Comparison of ENCODE assay signal across 15 mouse cellular contexts in genomic region chr9:51874348-51874747, GRCm38 (mm10).
DNase-seq lines count a peak whose midpoint lies in the region; ATAC-seq and TF ChIP-seq lines count a peak whose summit lies in the region.
"Had no signal": no experiment of that assay in that cellular context is flagged by ENCODE, and none has a peak within 500 bp of the region (broad histone marks: within the 10 kb centered on the region; RNA-seq: fewer than 3 reads in every experiment).

No protein-coding gene starts in this region.

- no peaks in the 10 kb centered on the region for H3K36me3 ChIP-seq in hindbrain, embryonic 11.5 days (ENCODE audit: control insufficient read depth, insufficient read depth, low read length)
- H3K36me3 ChIP-seq in hindbrain, embryonic 13.5 days, result no peaks in the 10 kb centered on the region
- H3K36me3 ChIP-seq in midbrain, embryonic 11.5 days (ENCODE audit: control insufficient read depth, insufficient read depth, low read length), result no peaks in the 10 kb centered on the region
- H3K36me3 ChIP-seq in midbrain, postnatal 0 days (ENCODE audit: insufficient read depth, low read length), result no peaks in the 10 kb centered on the region
- H3K36me3 ChIP-seq in embryonic facial prominence, embryonic 14.5 days (ENCODE audit: control insufficient read depth, insufficient read depth, low read length), result no peaks in the 10 kb centered on the region
- no peaks in the 10 kb centered on the region for H3K36me3 ChIP-seq in neural tube, embryonic 11.5 days (ENCODE audit: control insufficient read depth, insufficient read depth, low read length)
- H3K36me3 ChIP-seq: embryonic facial prominence, embryonic 13.5 days; forebrain, embryonic 15.5 days; hindbrain, embryonic 15.5 days; liver, embryonic 15.5 days had no signal

- no peaks in the 10 kb centered on the region for H3K4me1 ChIP-seq in hindbrain, embryonic 11.5 days (replicated peaks; ENCODE audit: control insufficient read depth, insufficient read depth, low read length)
- H3K4me1 ChIP-seq in hindbrain, embryonic 13.5 days (replicated peaks), result 0 out of 2 replicates have a peak, but pooled peaks cover 3% of the 10 kb centered on the region
- H3K4me1 ChIP-seq in midbrain, embryonic 11.5 days (ENCODE audit: control insufficient read depth, insufficient read depth, low read length), result no peaks in the 10 kb centered on the region
- no peaks in the 10 kb centered on the region for H3K4me1 ChIP-seq in midbrain, postnatal 0 days (ENCODE audit: insufficient read depth, low read length)
- no peaks in the 10 kb centered on the region for H3K4me1 ChIP-seq in embryonic facial prominence, embryonic 14.5 days (ENCODE audit: control insufficient read depth, insufficient read depth, low read length)
- H3K4me1 ChIP-seq in neural tube, embryonic 11.5 days (ENCODE audit: control insufficient read depth, insufficient read depth, low read length), result no peaks in the 10 kb centered on the region
- H3K4me1 ChIP-seq: forebrain, embryonic 15.5 days; hindbrain, embryonic 15.5 days; liver, embryonic 15.5 days had no signal

- no peak for TF ChIP-seq CTCF in midbrain, postnatal 0 days (IDR thresholded peaks at IDR 0.05)

- no peak overlapping the region for H3K4me2 ChIP-seq in hindbrain, embryonic 11.5 days (replicated peaks; ENCODE audit: low read depth, low read length)
- H3K4me2 ChIP-seq in hindbrain, embryonic 13.5 days, result no peak overlapping the region
- H3K4me2 ChIP-seq in midbrain, embryonic 11.5 days, result no peak overlapping the region
- no peak overlapping the region for H3K4me2 ChIP-seq in midbrain, postnatal 0 days (ENCODE audit: low read depth, low read length, poor library complexity, severe bottlenecking)
- no peak overlapping the region for H3K4me2 ChIP-seq in embryonic facial prominence, embryonic 14.5 days (ENCODE audit: low read depth, low read length)
- no peak overlapping the region for H3K4me2 ChIP-seq in neural tube, embryonic 11.5 days (ENCODE audit: low read depth)
- H3K4me2 ChIP-seq: embryonic facial prominence, embryonic 13.5 days; forebrain, embryonic 15.5 days; hindbrain, embryonic 15.5 days; liver, embryonic 15.5 days had no signal

- DNase-seq in hindbrain, embryonic 11.5 days (ENCODE audit: low spot score), result peak; percentile 12
- DNase-seq in midbrain, embryonic 11.5 days (ENCODE audit: low spot score, missing footprints), result peak; percentile 35
- no peak for DNase-seq in midbrain, postnatal 0 days (ENCODE audit: low spot score)
- peak; percentile 26 for DNase-seq in embryonic facial prominence, embryonic 14.5 days (ENCODE audit: low spot score)
- peak; percentile 22 for DNase-seq in neural tube, embryonic 11.5 days (ENCODE audit: low spot score)
- DNase-seq in spleen, adult 18-20 months, result no peak
- no peak for DNase-seq in spleen, postnatal 14 days (ENCODE audit: low spot score in 2 of 2)
- DNase-seq: cerebellum, adult 8-10 months; kidney, adult 2 months had no signal

- ATAC-seq in hindbrain, embryonic 11.5 days (ENCODE audit: low FRiP score), result no peak
- no peak for ATAC-seq in hindbrain, embryonic 13.5 days (ENCODE audit: low FRiP score)
- ATAC-seq in midbrain, embryonic 11.5 days (ENCODE audit: low FRiP score), result no peak
- no peak for ATAC-seq in midbrain, postnatal 0 days (ENCODE audit: low FRiP score)
- no peak for ATAC-seq in embryonic facial prominence, embryonic 14.5 days (ENCODE audit: low read depth)
- ATAC-seq in neural tube, embryonic 11.5 days (ENCODE audit: insufficient read depth, low FRiP score, low TSS enrichment), result no peak
- ATAC-seq: forebrain, embryonic 15.5 days; Patski had no signal

- no peak overlapping the region for H3K27ac ChIP-seq in hindbrain, embryonic 11.5 days (ENCODE audit: low read depth, low read length)
- no peak overlapping the region for H3K27ac ChIP-seq in hindbrain, embryonic 13.5 days
- H3K27ac ChIP-seq in midbrain, embryonic 11.5 days (ENCODE audit: low read depth, low read length), result no peak overlapping the region
- H3K27ac ChIP-seq in midbrain, postnatal 0 days (ENCODE audit: low read depth, low read length), result no peak overlapping the region
- H3K27ac ChIP-seq in embryonic facial prominence, embryonic 14.5 days (replicated peaks; ENCODE audit: low read depth, low read length), result no peak overlapping the region
- no peak overlapping the region for H3K27ac ChIP-seq in neural tube, embryonic 11.5 days (ENCODE audit: low read depth, low read length)
- H3K27ac ChIP-seq: embryonic facial prominence, embryonic 13.5 days; forebrain, embryonic 15.5 days; hindbrain, embryonic 15.5 days; liver, embryonic 15.5 days had no signal

- no peaks in the 10 kb centered on the region for H3K27me3 ChIP-seq in hindbrain, embryonic 11.5 days (ENCODE audit: control insufficient read depth, insufficient read depth, low read length)
- H3K27me3 ChIP-seq in hindbrain, embryonic 13.5 days, result no peaks in the 10 kb centered on the region
- H3K27me3 ChIP-seq in midbrain, embryonic 11.5 days (ENCODE audit: control insufficient read depth, insufficient read depth, low read length), result no peaks in the 10 kb centered on the region
- no peaks in the 10 kb centered on the region for H3K27me3 ChIP-seq in midbrain, postnatal 0 days (ENCODE audit: insufficient read depth, low read length)
- no peaks in the 10 kb centered on the region for H3K27me3 ChIP-seq in embryonic facial prominence, embryonic 14.5 days (replicated peaks; ENCODE audit: control insufficient read depth, insufficient read depth, low read length)
- H3K27me3 ChIP-seq in neural tube, embryonic 11.5 days (ENCODE audit: control insufficient read depth, insufficient read depth, low read length), result no peaks in the 10 kb centered on the region
- H3K27me3 ChIP-seq: embryonic facial prominence, embryonic 13.5 days; forebrain, embryonic 15.5 days; hindbrain, embryonic 15.5 days; liver, embryonic 15.5 days; Patski had no signal

- no peak overlapping the region for H3K9ac ChIP-seq in hindbrain, embryonic 11.5 days (ENCODE audit: low read depth, low read length)
- no peak overlapping the region for H3K9ac ChIP-seq in hindbrain, embryonic 13.5 days
- H3K9ac ChIP-seq in midbrain, embryonic 11.5 days (ENCODE audit: low read length), result no peak overlapping the region
- no peak overlapping the region for H3K9ac ChIP-seq in midbrain, postnatal 0 days (replicated peaks; ENCODE audit: low read length, poor library complexity, severe bottlenecking)
- H3K9ac ChIP-seq in embryonic facial prominence, embryonic 14.5 days (ENCODE audit: low read depth, low read length), result no peak overlapping the region
- no peak overlapping the region for H3K9ac ChIP-seq in neural tube, embryonic 11.5 days (ENCODE audit: low read length)
- H3K9ac ChIP-seq: embryonic facial prominence, embryonic 13.5 days; forebrain, embryonic 15.5 days; hindbrain, embryonic 15.5 days; liver, embryonic 15.5 days had no signal

- no peaks in the 10 kb centered on the region for H3K9me3 ChIP-seq in hindbrain, embryonic 11.5 days (ENCODE audit: control insufficient read depth, low read length)
- no peaks in the 10 kb centered on the region for H3K9me3 ChIP-seq in hindbrain, embryonic 13.5 days
- H3K9me3 ChIP-seq in midbrain, embryonic 11.5 days (ENCODE audit: control insufficient read depth, low read length), result no peaks in the 10 kb centered on the region
- no peaks in the 10 kb centered on the region for H3K9me3 ChIP-seq in midbrain, postnatal 0 days (ENCODE audit: low read length)
- H3K9me3 ChIP-seq in embryonic facial prominence, embryonic 14.5 days (ENCODE audit: control insufficient read depth, low read length), result no peaks in the 10 kb centered on the region
- no peaks in the 10 kb centered on the region for H3K9me3 ChIP-seq in neural tube, embryonic 11.5 days (ENCODE audit: control insufficient read depth, low read length)
- H3K9me3 ChIP-seq: embryonic facial prominence, embryonic 13.5 days; forebrain, embryonic 15.5 days; hindbrain, embryonic 15.5 days; liver, embryonic 15.5 days had no signal

- WGBS in hindbrain, embryonic 11.5 days, result 57% methylated on average over 4 of the region's 4 CpGs
- 58% methylated on average over 4 of the region's 4 CpGs for WGBS in hindbrain, embryonic 13.5 days
- whole genome bisulfite sequencing in midbrain, embryonic 11.5 days, result 53% methylated on average over 4 of the region's 4 CpGs
- WGBS in midbrain, postnatal 0 days, result 53% methylated on average over 4 of the region's 4 CpGs
- 22% methylated on average over 4 of the region's 4 CpGs for WGBS in embryonic facial prominence, embryonic 14.5 days
- WGBS in neural tube, embryonic 11.5 days, result 50% methylated on average over 4 of the region's 4 CpGs

- no peak overlapping the region for H3K4me3 ChIP-seq in hindbrain, embryonic 11.5 days (ENCODE audit: low read depth, low read length)
- H3K4me3 ChIP-seq in hindbrain, embryonic 13.5 days, result no peak overlapping the region
- no peak overlapping the region for H3K4me3 ChIP-seq in midbrain, embryonic 11.5 days (ENCODE audit: low read depth, low read length)
- no peak overlapping the region for H3K4me3 ChIP-seq in midbrain, postnatal 0 days (ENCODE audit: low read depth, low read length)
- no peak overlapping the region for H3K4me3 ChIP-seq in embryonic facial prominence, embryonic 14.5 days (ENCODE audit: low read depth, low read length)
- no peak overlapping the region for H3K4me3 ChIP-seq in neural tube, embryonic 11.5 days (ENCODE audit: low read depth, low read length)
- H3K4me3 ChIP-seq: embryonic facial prominence, embryonic 13.5 days; forebrain, embryonic 15.5 days; hindbrain, embryonic 15.5 days; liver, embryonic 15.5 days had no signal

Comparison
In these comparisons a context has a peak if more than half of its experiments do, and no peak if none do; other contexts are left out.
1. DNase-seq: peak in hindbrain, embryonic 11.5 days (single experiment), midbrain, embryonic 11.5 days (single experiment), embryonic facial prominence, embryonic 14.5 days (single experiment) and neural tube, embryonic 11.5 days (single experiment); none in midbrain, postnatal 0 days (single experiment), spleen, adult 18-20 months (0 of 2) and spleen, postnatal 14 days (0 of 2).